Mouse (Mus musculus): ENCODE data around the gene Fbxo24. TPM values are rescaled to one million over a fixed set of nuclear protein-coding genes. Genes with fewer than 3 reads are reported as not detected.

Fbxo24 gene
- polyA plus RNA-seq, 1 experiment: 0.31 TPM

GRCm38 (mm10) chr5:137610056-137610455, 18.7 kb downstream of the Fbxo24 start:
- Histone ChIP-seq H3K4me3 (replicated peaks; ENCODE audit: insufficient read depth, low read depth, low read length) (no peak overlapping the region), H3K4me1 (ENCODE audit: control insufficient read depth, insufficient read depth, low read length) (peaks cover 3% of the 10 kb centered on the region; the same call in 1 of the 2 replicates), H3K27me3 (ENCODE audit: control insufficient read depth, insufficient read depth, low read length) (no peaks in the 10 kb centered on the region), H3K27ac (ENCODE audit: insufficient read depth, low read length) (no peak overlapping the region)
- no peak for DNase-seq
- 86% methylated on average over 4 of the region's 4 CpGs for WGBS
- TF ChIP-seq CTCF (IDR thresholded peaks at IDR 0.05; ENCODE audit: borderline replicate concordance, insufficient read depth, low read depth, low read length): no peak
- TF ChIP-seq POLR2A (IDR thresholded peaks at IDR 0.05; ENCODE audit: borderline replicate concordance, insufficient read depth, low read length): no peak

GRCm38 (mm10) chr5:137609292-137609691, 19.5 kb downstream of the Fbxo24 start:
- Histone ChIP-seq H3K27ac (ENCODE audit: insufficient read depth, low read length) (no peak overlapping the region), H3K4me1 (ENCODE audit: control insufficient read depth, insufficient read depth, low read length) (peaks cover 3% of the 10 kb centered on the region; the same call in 1 of the 2 replicates), H3K27me3 (ENCODE audit: control insufficient read depth, insufficient read depth, low read length) (no peaks in the 10 kb centered on the region), H3K4me3 (replicated peaks; ENCODE audit: insufficient read depth, low read depth, low read length) (no peak overlapping the region)
- WGBS: 73% methylated on average over 3 of the region's 3 CpGs
- TF ChIP-seq CTCF (IDR thresholded peaks at IDR 0.05; ENCODE audit: borderline replicate concordance, insufficient read depth, low read depth, low read length): no peak
- TF ChIP-seq POLR2A (IDR thresholded peaks at IDR 0.05; ENCODE audit: borderline replicate concordance, insufficient read depth, low read length): no peak
- DNase-seq: no peak

GRCm38 (mm10) chr5:137608654-137609190, 20.1 kb downstream of the Fbxo24 start:
- Histone ChIP-seq H3K27ac (ENCODE audit: insufficient read depth, low read length) (no peak overlapping the region), H3K27me3 (ENCODE audit: control insufficient read depth, insufficient read depth, low read length) (no peaks in the 10 kb centered on the region), H3K4me1 (ENCODE audit: control insufficient read depth, insufficient read depth, low read length) (peaks cover 3% of the 10 kb centered on the region; the same call in 1 of the 2 replicates), H3K4me3 (replicated peaks; ENCODE audit: insufficient read depth, low read depth, low read length) (no peak overlapping the region)
- no peak for DNase-seq
- 29% methylated on average over 22 of the region's 23 CpGs for WGBS
- no peak for TF ChIP-seq CTCF (IDR thresholded peaks at IDR 0.05; ENCODE audit: borderline replicate concordance, insufficient read depth, low read depth, low read length)

GRCm38 (mm10) chr5:137607860-137608653, 20.7 kb downstream of the Fbxo24 start:
- Histone ChIP-seq H3K27ac (ENCODE audit: insufficient read depth, low read length) (no peak overlapping the region), H3K4me1 (ENCODE audit: control insufficient read depth, insufficient read depth, low read length) (peaks cover 3% of the 10 kb centered on the region; the same call in 1 of the 2 replicates), H3K4me3 (replicated peaks; ENCODE audit: insufficient read depth, low read depth, low read length) (no peak overlapping the region), H3K27me3 (ENCODE audit: control insufficient read depth, insufficient read depth, low read length) (no peaks in the 10 kb centered on the region)
- WGBS: 26% methylated on average over 26 of the region's 26 CpGs
- TF ChIP-seq POLR2A (IDR thresholded peaks at IDR 0.05; ENCODE audit: borderline replicate concordance, insufficient read depth, low read length): no peak
- TF ChIP-seq CTCF (IDR thresholded peaks at IDR 0.05; ENCODE audit: borderline replicate concordance, insufficient read depth, low read depth, low read length): no peak
- DNase-seq: no peak

GRCm38 (mm10) chr5:137601365-137601729, 27.5 kb downstream of the Fbxo24 start:
- no peak overlapping the region for H3K27ac ChIP-seq (ENCODE audit: insufficient read depth, low read length)
- under 1% methylated on average over 22 of the region's 22 CpGs for WGBS
- peak in 1 of 2 experiments; percentile 28 for DNase-seq

GRCm38 (mm10) chr5:137600619-137601364, 28.0 kb downstream of the Fbxo24 start, which contains the start of gene Mospd3:
Mospd3 (minus strand) TSS chr5:137601058.
- under 1% methylated on average over 41 of the region's 41 CpGs for WGBS

More at GRCm38 (mm10) chr5:137601365-137601729, 27.5 kb downstream of the Fbxo24 start:
- no peaks in the 10 kb centered on the region for H3K27me3 ChIP-seq (ENCODE audit: control insufficient read depth, insufficient read depth, low read length)
- no peak for TF ChIP-seq POLR2A (IDR thresholded peaks at IDR 0.05; ENCODE audit: borderline replicate concordance, insufficient read depth, low read length)
- TF ChIP-seq CTCF (IDR thresholded peaks at IDR 0.05; ENCODE audit: borderline replicate concordance, insufficient read depth, low read depth, low read length): no peak
- H3K4me3 ChIP-seq (replicated peaks; ENCODE audit: insufficient read depth, low read depth, low read length): peak overlapping the region; percentile 99
- H3K4me1 ChIP-seq (ENCODE audit: control insufficient read depth, insufficient read depth, low read length): peaks cover 9% of the 10 kb centered on the region

GRCm38 (mm10) chr5:137600281-137600618, 28.6 kb downstream of the Fbxo24 start:
- Histone ChIP-seq H3K27ac (ENCODE audit: insufficient read depth, low read length) (peak overlapping the region; percentile 51; the same call in 1 of the 2 replicates), H3K4me3 (replicated peaks; ENCODE audit: insufficient read depth, low read depth, low read length) (peak overlapping the region; percentile 99), H3K4me1 (ENCODE audit: control insufficient read depth, insufficient read depth, low read length) (peaks cover 9% of the 10 kb centered on the region), H3K27me3 (ENCODE audit: control insufficient read depth, insufficient read depth, low read length) (no peaks in the 10 kb centered on the region)
- TF ChIP-seq CTCF (IDR thresholded peaks at IDR 0.05; ENCODE audit: borderline replicate concordance, insufficient read depth, low read depth, low read length) (no peak), POLR2A (IDR thresholded peaks at IDR 0.05; ENCODE audit: borderline replicate concordance, insufficient read depth, low read length) (no peak)
- WGBS: under 1% methylated on average over 19 of the region's 19 CpGs
- DNase-seq: no peak

More at GRCm38 (mm10) chr5:137600619-137601364, 28.0 kb downstream of the Fbxo24 start, which contains the start of gene Mospd3:
- Histone ChIP-seq H3K27ac (ENCODE audit: insufficient read depth, low read length) (peak within 1 kb of the TSS; percentile 83), H3K4me1 (ENCODE audit: control insufficient read depth, insufficient read depth, low read length) (peaks cover 9% of the 10 kb centered on the region), H3K27me3 (ENCODE audit: control insufficient read depth, insufficient read depth, low read length) (no peaks in the 10 kb centered on the region), H3K4me3 (replicated peaks; ENCODE audit: insufficient read depth, low read depth, low read length) (peak within 1 kb of the TSS; percentile 99)
- TF ChIP-seq POLR2A (IDR thresholded peaks at IDR 0.05; ENCODE audit: borderline replicate concordance, insufficient read depth, low read length): peak; percentile 62; the same call in 1 of the 2 replicates
- no peak for TF ChIP-seq CTCF (IDR thresholded peaks at IDR 0.05; ENCODE audit: borderline replicate concordance, insufficient read depth, low read depth, low read length)
- peak; percentile 96 to 98 for DNase-seq

All from cerebellum, adult 2 months (tissue).